Mouse (Mus musculus) brain, embryonic 14.5 days (tissue): ENCODE data around the gene Gm42669.

Experiments
- CTCF ChIP-seq: fragments of 200-500 bp; IDR thresholded peaks from 2 replicates; pipeline ENCODE4 v1.5.1; 2012; ENCODE audit warnings: inconsistent platforms, mild to moderate bottlenecking, moderate library complexity, borderline replicate concordance; ENCODE audit not compliant: insufficient read depth, insufficient read length; ENCODE audit errors: extremely low read depth
- POLR2A ChIP-seq: fragments of 200-500 bp; IDR thresholded peaks from 2 replicates; pipeline ENCODE4 v1.6.1; 2012; ENCODE audit warnings: mild to moderate bottlenecking, inconsistent platforms, borderline replicate concordance; ENCODE audit not compliant: poor library complexity, insufficient read depth, insufficient read length, severe bottlenecking; ENCODE audit errors: extremely low read depth

- TF ChIP-seq POLR2A (no peak), CTCF (no peak)
Observed at GRCm38 (mm10) chr5:107556969-107557368, 49.5 kb downstream of the Gm42669 start.
